Mouse (Mus musculus) kidney, adult 2 months (tissue): ENCODE measurements around the gene Idnk.
A peak's percentile ranks its signal among the peaks of the same experiment; 100 is the strongest.

Experiments
- CTCF ChIP-seq: fragments of 200-500 bp; conservative IDR thresholded peaks from 2 replicates; pipeline ENCODE4 v1.5.1; 2011; ENCODE audit warnings: low read depth, mild to moderate bottlenecking, control low read depth, low read length, moderate library complexity, mixed read lengths; ENCODE audit not compliant: insufficient read depth, insufficient read length
- POLR2A ChIP-seq: fragments of 200-500 bp; IDR thresholded peaks from one replicate; pipeline ENCODE4 v1.6.1; 2011; ENCODE audit warnings: low read depth, low read length, control low read depth

GRCm38 (mm10) chr13:58158099-58158912 lies 857 bp downstream of the Idnk start:
- TF ChIP-seq CTCF = peak; percentile 98
- TF ChIP-seq POLR2A = no peak
